ENCODE assay signal across 11 mouse cellular contexts in genomic region chr8:41988216-41988615, GRCm38 (mm10).
"Had no signal": no experiment of that assay in that cellular context is flagged by ENCODE, and none has a peak within 500 bp of the region (broad histone marks: within the 10 kb centered on the region; RNA-seq: fewer than 3 reads in every experiment).

No protein-coding gene starts in this region.

- H3K4me1 ChIP-seq: midbrain, embryonic 13.5 days; stomach, embryonic 15.5 days had no signal

- H3K4me3 ChIP-seq: midbrain, embryonic 13.5 days; stomach, embryonic 15.5 days had no signal

- H3K4me2 ChIP-seq: midbrain, embryonic 13.5 days; stomach, embryonic 15.5 days had no signal

- H3K9ac ChIP-seq: liver, embryonic 14.5 days; midbrain, embryonic 13.5 days; stomach, embryonic 15.5 days had no signal

- DNase-seq: kidney, adult 11 months; kidney, postnatal 36 days; liver; lung, adult 18-20 months; lung, postnatal 36 days; right cerebral cortex, postnatal 14 days; thymus, adult 2 months; thymus, postnatal 25 days had no signal

- ATAC-seq: midbrain, embryonic 13.5 days had no signal

- H3K27ac ChIP-seq: liver, embryonic 14.5 days; midbrain, embryonic 13.5 days; stomach, embryonic 15.5 days had no signal

- H3K36me3 ChIP-seq: midbrain, embryonic 13.5 days; stomach, embryonic 15.5 days had no signal

- H3K9me3 ChIP-seq: midbrain, embryonic 13.5 days; stomach, embryonic 15.5 days had no signal

- H3K27me3 ChIP-seq: midbrain, embryonic 13.5 days; stomach, embryonic 15.5 days had no signal
